Mouse (Mus musculus) activated CD4-positive, CD25-positive, alpha-beta regulatory T cell, adult 4 months (primary cell): ENCODE results near the gene Sh3bp5. TPM values are rescaled to one million over a fixed set of nuclear protein-coding genes. Genes with fewer than 3 reads are reported as not detected.

ENCODE experiments used
- ATAC-seq: one replicate; pipeline ENCODE4 v1.8.0; 2017
- polyA plus RNA-seq, 2 experiments: library from polyadenylated mRNA; unstranded; fragments of 100-300 nt; shearing (Covaris generic); gene quantifications; one replicate each; pipeline ENCODE4 v1.2.1; 2017

Sh3bp5 gene
- polyA plus RNA-seq, 2 experiments from 2014 or later: 13.1 to 13.9 TPM

DNA sequence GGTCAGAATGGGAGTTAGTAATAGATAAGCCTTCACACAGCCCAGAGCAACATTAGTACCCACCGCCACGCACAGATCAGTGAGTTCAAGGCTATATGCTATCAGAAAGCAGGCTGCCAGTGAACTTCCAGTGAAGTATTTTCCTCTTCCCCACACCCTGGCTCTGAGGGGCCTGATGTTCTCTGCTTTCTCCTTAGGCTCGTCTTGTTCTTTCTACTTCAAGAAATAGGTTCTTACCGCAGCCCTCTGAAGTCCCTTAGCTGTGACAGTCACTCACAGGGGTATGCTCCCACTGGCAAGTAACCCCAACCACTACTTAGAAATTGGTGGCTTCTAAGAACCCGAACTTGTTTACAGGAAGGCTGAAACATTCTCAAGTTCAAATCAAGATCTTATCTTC is 2.8 kb downstream of the Sh3bp5 start:
- no peak for ATAC-seq

DNA sequence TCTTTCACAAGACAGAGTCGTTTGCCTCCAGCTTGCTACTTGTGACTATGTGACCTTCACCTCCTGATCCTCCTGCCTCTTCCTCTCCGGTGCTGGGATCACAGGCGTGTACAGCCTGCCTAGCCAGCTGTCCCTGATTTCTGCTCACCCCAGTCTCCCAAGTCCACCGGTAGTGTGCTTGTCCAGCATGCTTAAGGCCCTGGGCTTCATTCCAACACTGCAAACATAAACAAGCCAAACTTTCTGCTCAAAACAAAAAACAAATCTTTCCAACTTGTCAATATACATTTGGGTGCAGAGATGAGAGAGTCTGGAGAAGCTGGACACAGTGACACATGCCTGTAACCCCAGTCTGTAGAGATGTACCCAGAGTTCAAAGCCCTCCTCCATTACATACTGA is 3.5 kb downstream of the Sh3bp5 start:
- ATAC-seq: no peak

DNA sequence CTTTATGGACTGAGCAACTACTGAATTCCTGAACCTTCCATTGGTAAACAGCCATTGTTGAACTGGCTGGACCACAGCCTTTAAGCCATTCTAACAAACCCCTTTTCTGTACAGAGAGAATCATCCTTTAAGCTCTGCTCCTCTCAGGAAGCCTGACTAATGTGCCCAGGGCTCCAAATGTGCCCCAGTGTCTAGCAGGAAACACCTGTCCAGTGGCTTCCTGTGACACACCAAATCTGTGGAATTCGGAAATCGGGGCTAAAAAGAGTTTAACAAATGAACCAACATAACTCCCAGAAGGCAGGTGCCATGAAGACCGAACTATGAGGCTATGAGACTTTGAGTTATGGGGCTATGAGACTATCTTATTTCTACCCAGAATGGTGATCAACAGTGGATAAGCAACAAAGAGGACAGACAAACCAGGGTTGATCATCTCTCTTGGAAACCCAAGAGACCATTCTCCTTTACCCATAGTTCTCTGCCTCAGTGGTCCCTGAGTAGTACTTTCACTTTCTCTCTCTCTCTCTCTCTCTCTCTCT is 4.0 kb downstream of the Sh3bp5 start:
- no peak for ATAC-seq

DNA sequence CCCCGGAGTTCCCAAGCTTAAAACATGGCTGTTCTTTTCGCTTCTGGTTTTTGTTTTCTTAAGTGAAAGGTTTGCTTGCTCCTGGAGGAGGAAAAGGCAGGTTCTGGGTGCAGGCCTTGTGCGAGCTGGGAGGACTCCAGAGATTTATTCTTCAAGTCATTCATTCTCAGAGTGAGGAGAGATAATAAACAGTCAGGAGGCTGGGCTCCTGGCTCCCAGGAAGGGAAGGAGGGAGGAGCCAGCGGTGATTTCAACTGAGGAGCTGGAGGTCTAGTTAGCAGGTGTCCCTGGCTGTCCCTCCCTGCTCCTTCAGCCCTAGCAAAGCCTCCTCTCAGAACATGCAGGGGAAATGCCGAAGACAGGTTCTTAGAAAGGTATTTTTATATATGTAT is 6.9 kb downstream of the Sh3bp5 start:
- ATAC-seq: no peak

DNA sequence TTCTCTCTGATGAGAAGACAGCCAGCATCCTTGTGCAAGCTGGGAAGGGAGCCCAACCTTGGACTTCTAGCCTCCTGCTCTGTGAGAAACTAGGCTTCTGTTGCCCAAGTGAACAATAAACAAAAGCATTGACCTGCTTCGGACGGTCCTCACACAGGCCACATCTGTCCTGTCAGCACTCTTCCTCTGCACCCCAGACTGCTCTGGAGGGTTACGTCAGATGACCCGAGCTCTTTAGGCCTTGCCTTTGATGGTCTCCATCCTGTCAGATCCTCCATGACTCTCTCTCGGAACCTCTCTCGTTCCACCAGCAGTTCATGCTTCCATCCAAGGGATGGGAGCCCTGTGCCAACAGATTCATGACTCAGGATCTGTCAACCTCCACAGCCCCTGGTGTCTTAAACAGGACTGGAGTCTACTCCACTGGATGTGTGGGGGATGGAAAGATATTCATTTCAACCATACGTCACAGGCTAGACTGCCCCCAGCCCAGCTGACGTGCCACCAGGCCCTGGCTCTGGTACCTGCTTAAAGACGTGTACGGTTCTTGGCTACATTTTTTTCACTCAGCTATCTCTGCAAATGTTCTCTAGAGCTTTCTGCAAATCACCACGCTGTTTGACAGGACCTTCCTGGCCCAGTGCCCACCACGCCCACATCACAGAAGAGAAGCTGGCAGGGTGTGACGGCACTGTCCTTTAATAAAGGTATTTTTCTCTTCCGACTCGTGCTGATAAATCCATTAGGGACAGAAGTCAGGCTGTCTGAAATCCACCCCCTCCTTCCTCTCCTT is 7.5 kb downstream of the Sh3bp5 start:
- no peak for ATAC-seq

GRCm38 (mm10) chr14:31422961-31423791 is 12.7 kb downstream of the Sh3bp5 start:
- no peak for ATAC-seq

DNA sequence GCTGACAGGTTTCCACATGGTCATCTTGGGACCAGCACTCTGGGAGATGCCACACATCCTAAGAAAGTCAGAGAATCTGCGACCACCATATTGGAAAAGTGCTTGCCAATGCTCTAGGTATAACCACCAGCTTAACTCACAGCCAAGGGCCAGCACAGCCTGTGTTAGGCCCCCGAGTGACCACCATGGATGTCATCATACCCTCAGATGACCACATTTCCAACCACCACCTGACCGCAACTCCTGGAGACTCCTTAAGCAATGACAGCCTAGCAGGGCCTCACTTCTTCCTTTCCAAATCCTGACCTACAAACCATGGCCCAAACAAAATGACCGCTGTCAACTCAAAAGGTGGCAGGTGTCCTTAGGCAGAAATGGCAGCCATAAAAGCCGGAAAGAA is 13.5 kb downstream of the Sh3bp5 start:
- ATAC-seq: no peak

GRCm38 (mm10) chr14:31421509-31422295 is 14.2 kb downstream of the Sh3bp5 start:
- ATAC-seq: no peak

DNA sequence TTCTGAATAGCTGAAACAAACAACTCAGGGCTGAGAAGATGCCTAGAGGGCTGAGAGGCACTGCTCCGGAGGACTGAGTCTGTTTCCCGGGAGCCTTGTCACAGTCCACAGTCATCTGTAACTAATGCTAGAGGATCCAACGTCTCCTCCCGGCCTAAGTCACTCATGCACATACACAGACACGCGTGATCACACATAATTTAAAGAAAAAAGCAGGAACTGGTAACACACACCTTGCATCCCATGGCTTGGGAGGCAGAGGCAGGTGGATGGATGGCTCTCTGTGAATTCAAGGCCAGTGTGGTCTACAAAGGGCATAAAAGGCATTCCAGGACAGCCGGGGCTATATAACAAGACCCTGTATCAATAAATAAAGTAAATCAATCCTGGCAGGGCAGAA is 14.9 kb downstream of the Sh3bp5 start:
- no peak for ATAC-seq

DNA sequence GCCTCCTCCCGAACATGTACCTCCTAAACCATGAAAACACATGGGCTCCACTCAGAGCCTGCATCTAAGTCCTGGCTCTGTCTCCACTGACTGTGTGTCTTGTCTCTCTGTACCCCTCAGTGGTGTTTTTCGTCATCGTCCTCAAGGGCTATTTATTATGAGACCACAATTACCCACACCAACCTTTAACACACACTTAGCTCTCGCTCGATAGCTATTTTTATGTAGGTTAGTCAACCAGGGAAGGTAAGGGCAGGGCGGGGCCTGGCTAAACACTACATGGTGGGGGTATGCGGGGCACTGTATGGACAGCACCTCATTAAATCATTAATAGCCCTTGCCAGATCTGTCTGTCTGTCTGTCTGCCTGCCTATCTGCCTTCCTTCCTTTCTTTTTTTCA is 15.3 kb downstream of the Sh3bp5 start:
- no peak for ATAC-seq

DNA sequence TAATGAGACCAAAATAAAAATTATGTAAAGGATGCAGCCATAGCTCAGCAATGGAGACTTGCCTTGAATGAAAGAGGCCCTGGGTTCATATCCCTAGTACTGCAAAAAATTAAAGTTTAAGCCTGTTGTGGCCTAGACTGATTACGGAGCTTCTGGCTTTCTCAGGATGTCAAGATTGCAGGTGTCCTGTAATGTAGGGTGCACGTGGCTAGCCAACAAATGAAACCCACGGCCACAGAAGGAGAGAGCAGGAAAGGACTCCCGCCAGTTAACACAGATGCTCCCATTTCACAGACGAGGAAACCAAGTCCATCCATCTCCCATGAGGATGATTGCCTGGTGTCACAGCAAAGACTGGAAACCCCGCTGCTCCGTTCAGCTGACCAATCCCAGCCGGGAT is 15.7 kb downstream of the Sh3bp5 start:
- ATAC-seq: no peak

DNA sequence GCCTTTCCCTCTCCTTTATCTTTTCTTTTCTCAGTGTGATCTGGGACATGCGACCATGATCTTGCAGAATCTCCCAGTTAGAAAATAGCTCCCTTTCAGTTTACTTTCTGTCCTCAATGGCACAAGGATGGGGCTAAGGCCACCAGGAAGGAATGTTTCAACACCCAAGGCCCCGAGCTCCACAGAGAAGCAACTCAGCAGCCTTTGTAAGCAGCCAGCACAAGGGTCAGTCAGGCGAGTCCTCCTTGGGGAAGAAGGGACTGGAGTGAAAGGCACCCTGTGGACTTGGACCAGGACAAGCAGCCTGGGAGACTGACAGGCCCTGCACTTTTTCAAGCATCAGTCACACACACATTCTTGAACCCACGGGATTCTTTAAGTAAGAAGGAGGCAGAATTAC is 16.6 kb downstream of the Sh3bp5 start:
- ATAC-seq: no peak

DNA sequence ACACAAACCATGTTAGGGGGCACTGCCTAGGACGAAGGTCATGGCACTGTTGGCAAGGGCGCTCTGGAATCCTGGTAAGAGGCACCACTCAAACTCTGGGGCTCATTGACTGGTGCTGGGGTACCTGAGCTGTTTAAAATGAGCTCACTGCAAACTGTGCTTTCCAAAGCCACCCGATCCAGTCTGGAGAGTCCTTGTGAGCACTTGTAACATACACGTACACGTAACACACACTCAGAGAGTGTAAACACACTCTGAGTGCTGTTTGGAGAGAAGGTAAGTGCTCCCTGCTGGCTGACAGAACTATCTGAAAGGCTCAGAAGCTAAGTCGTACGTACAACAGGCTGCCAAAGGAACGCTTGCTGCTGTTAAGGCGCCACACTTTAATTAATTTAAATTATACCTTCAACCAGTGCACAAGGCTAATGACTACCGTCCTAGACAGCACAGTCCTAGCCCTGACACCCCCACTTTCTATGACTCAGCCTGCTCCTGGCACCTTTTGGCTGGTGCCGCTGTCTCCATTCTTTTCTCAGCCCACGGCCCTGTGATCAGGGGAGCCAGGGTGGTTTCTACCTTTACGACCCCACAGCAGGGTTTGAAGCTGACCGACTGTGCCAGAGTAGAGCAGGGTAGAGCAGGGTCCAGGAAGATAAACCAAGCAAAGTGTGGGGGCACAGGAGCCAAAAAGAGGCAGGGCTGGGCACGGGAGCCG is 18.9 kb downstream of the Sh3bp5 start:
- ATAC-seq: no peak

DNA sequence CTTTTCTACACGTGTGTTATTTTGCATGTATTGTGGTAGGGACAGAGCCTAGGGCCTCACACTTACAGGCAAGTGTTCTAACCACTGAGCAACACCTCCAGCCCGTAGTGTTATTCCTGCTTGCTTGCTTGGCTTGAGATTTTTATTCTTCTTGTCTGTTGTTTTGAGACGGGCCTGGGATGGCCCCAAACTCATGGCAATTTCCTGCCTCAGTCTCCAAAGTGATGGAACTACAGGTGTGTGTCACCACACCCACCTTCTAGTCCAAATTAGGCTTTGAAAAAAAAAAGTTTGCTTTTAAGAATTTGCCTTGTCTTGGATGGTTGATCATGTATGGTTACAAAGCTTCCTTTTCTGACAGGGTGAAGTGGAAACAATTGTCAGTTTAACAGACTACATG is 19.5 kb downstream of the Sh3bp5 start:
- ATAC-seq: no peak

DNA sequence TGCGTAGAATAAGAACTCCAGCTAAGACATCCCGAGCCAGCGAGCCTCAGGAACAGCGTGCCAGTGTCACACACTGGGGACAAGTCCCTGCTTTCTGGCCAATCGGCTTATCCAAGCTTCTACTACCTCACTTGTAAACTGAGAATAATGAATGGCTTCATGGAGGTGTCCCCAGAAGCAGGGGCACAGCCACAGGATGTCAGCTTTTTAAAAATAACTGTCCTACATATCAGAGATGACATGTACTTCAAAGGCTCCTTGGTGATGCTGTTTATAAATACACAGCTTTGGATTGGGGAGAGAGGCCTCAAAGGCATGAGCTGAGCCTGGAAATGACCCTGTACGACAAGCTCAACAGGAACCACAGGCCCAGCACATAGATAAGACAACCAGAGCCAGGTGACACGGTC is 20.9 kb downstream of the Sh3bp5 start:
- ATAC-seq: peak; percentile 76

DNA sequence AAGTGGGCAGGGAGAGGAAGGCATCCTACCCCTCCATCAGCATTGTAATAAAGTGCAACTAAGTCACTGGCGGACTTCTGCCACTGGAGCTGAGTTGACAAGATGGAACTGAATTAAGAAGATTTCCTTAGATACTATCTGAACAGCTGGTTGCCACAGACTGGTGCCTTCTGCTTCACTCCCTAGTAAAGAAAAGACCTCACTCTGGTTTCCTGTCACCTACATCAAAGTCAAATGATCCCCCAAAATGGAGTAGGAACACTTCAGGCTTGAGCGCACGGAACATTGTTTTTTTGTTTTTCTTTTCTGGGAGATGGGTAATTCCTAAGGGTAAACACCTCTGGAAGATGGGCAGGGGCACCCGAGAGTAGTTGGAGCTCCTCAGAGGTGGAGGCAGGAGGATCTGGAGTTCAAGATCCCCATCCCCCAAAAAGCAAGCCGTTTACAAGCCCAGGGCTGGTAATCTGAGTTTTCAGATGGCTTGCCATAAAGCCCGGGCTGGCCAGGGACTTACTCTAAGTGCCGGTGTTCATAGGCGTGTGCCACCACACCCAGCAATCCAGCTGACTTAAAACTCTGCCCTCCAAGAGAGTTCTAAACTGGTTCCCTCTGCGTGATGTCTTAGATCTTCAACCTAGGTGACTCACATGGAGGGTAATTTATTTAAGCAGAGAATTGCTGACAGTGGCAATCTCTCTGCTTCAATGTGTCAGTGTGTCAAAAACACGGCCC is 21.5 kb downstream of the Sh3bp5 start:
- ATAC-seq: peak; percentile 50

DNA sequence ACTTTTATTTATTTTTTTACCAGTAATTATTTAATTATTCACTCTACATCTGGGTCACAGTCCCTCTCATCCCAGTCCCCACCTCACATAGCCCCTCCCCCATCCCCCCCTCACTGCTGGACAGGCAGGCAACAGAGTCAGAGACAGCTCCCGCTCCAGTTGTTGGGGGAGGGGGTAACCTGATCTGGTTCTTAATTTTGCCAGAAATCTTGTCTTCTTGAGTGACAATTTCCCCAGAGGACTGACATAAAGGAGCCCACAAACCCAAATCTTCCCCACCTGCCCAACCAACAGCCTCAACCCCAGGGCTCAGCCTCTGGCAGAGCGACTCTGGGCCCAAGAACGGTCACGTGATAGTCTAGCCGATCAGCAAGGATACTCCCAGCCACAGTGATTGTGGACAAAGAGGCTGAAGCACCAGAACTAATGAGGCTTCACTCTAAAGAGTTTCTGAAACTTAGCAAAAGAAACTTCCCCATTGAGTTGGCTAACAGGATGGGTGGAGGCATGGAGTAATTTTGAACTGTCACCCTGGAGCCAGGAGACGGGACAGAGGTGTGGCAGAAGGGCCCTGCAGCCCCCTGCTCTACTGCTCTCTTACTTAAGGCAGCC is 22.3 kb downstream of the Sh3bp5 start:
- ATAC-seq: no peak

DNA sequence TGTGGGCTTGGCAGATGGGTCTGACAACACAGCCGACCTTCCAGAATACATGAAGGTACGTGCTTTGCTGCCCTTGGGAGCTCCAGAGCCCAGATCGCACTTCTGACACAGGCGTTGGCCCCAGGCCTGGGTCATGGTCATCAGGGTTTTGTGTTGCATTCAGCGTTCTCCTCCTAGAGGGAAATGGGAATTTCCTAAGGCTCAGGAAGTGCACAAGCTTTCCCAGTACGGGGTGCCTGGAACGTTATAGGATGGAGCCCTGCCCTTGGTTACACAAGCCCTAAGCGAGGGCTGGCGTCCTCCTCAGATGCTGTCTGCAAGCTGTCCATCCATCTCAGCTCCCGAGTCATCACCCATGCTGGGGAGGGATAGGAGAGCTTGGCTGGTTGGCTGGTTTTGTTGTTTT is 23.2 kb downstream of the Sh3bp5 start:
- no peak for ATAC-seq

DNA sequence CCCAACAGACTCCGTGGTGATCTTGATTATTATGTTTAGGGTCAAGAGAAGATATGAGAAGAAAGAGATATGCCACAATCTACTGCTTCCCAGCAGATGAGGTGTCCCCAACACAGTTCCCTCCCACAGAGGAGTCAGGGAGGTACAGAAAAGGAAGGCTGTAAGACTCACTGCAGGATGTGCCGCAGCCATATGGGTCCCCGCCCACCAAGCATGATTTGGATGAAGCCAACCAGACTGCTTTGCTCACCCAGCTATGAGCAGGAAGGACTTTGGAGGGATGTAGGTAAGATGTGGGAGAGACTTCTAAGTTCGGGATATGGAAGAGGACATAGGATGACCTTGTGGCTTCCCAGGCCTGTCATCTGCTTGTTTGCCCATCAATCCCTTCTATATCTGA is 25.1 kb downstream of the Sh3bp5 start:
- ATAC-seq: no peak

DNA sequence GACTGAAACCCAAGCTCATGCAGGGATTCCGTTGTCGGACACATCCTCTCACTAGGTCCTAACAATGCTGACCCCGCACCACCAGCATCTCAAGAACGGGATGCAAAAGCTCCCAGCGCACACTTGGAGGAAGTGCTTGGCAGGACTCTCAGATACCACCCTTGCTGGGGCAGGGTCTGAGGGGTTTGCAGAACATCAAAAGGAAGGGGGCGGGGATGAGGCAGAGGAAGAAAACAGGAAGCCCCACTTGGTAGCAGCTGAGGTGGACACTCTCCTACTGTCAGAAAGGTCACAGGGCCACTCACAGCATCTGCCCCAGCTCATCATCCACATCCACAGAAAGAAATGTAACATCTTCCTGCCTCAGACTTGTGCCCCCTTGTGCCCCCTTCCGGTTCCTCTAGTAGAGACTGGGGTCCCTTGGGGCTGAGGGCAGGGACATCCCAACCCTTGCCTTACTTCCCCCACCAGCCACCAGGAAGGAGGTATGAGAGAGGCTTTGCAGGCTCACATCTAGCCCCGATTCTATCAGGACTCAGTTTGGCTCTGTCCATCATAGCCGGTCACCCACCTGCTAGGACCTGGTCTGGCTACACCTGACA is 25.7 kb downstream of the Sh3bp5 start:
- ATAC-seq: no peak

- no peak for ATAC-seq
Observed at GRCm38 (mm10) chr14:31408666-31409065, 27.2 kb downstream of the Sh3bp5 start.
